ENCODE assay signal across 8 mouse cellular contexts in genomic region chr6:58641056-58641799, GRCm38 (mm10). TPM values are rescaled to one million over a fixed set of nuclear protein-coding genes. Genes with fewer than 3 reads are reported as not detected.
DNase-seq lines count a peak whose midpoint lies in the region; ATAC-seq and TF ChIP-seq lines count a peak whose summit lies in the region.

No protein-coding gene starts in this region.

- H3K9ac ChIP-seq in CH12.LX (ENCODE audit: insufficient read depth, low read depth) = peak overlapping the region; percentile 46; the same call in 1 of the 2 replicates
- peak overlapping the region; percentile 84 for H3K9ac ChIP-seq in liver, embryonic 11.5 days (ENCODE audit: low read depth, low read length)

- H3K79me2 ChIP-seq in CH12.LX (replicated peaks; ENCODE audit: control insufficient read depth, extremely low read depth, insufficient read depth, poor library complexity, severe bottlenecking) = no peaks in the 10 kb centered on the region

- TF ChIP-seq RAD21 in CH12.LX (IDR thresholded peaks at IDR 0.05; ENCODE audit: low read depth, low read length) = no peak

- no peak for ATAC-seq in liver, embryonic 11.5 days (replicated peaks; ENCODE audit: low FRiP score)

- H3K4me2 ChIP-seq in CH12.LX (ENCODE audit: insufficient read depth, low read depth, poor library complexity, severe bottlenecking) = peak overlapping the region; percentile 81
- peak overlapping the region; percentile 66 for H3K4me2 ChIP-seq in liver, embryonic 11.5 days

- in situ Hi-C loops in CH12.LX (cut with MboI; ENCODE audit: low pct_ligation_motif_present, low pct_unique_long_range_greater_than_20kb, low sequenced_read_pairs) = loop anchor here (25.0 kb wide), 1 partner anchor 121 kb away; no protein-coding TSS in a partner anchor

- TF ChIP-seq CTCF in CH12.LX (conservative IDR thresholded peaks at IDR 0.05 in 1 of 2, IDR thresholded peaks at IDR 0.05 in 1 of 2; ENCODE audit: low read depth in 2 of 2, low read length in 2 of 2) = no peak

- DNase-seq in 3134 (ENCODE audit: extremely low read depth, insufficient read length, low spot score) (peak; percentile 14), CH12.LX (ENCODE audit: extremely low read depth) (no peak)
- DNase-seq in hindbrain, embryonic 10.5 days (ENCODE audit: low spot score) = no peak
- DNase-seq in liver, embryonic 11.5 days (ENCODE audit: low spot score) = no peak
- no peak for DNase-seq in embryo, embryonic 10 days (ENCODE audit: low spot score)
- no peak for DNase-seq in ovary, adult 18-20 months (ENCODE audit: low spot score)
- no peak for DNase-seq in right cerebral cortex, postnatal 4 days
- DNase-seq in embryo, embryonic 9.5 days (ENCODE audit: extremely low spot score) = no peak

- no peak overlapping the region for H3K27ac ChIP-seq in CH12.LX (ENCODE audit: insufficient read depth, low read depth)
- H3K27ac ChIP-seq in hindbrain, embryonic 10.5 days = no peak overlapping the region
- peak overlapping the region; percentile 93 for H3K27ac ChIP-seq in liver, embryonic 11.5 days (ENCODE audit: low read depth, low read length)

- dilution Hi-C loops in CH12.LX (cut with MboI; ENCODE audit: extremely low pct_ligation_motif_present, extremely low pct_unique_long_range_greater_than_20kb, low sequenced_read_pairs) = no loop called here

- TF ChIP-seq POLR2A in CH12.LX (IDR thresholded peaks at IDR 0.05; ENCODE audit: low read depth, low read length) = no peak

- H3K4me1 ChIP-seq in CH12.LX (ENCODE audit: control insufficient read depth in 1 of 2, insufficient read depth in 2 of 2) = peaks cover 0 to 11% of the 10 kb centered on the region in 2 experiments; a peak in 2 of 4 replicates
- H3K4me1 ChIP-seq in hindbrain, embryonic 10.5 days (replicated peaks) = peaks cover 24% of the 10 kb centered on the region
- H3K4me1 ChIP-seq in liver, embryonic 11.5 days (replicated peaks; ENCODE audit: control insufficient read depth, insufficient read depth, low read length) = peaks cover 29% of the 10 kb centered on the region

- H3K4me3 ChIP-seq in CH12.LX (replicated peaks in 1 of 3; ENCODE audit: low read depth in 2 of 3, low read length in 2 of 3, poor library complexity in 1 of 3) = peak overlapping the region; percentile 52 to 65 (median 64)
- H3K4me3 ChIP-seq in hindbrain, embryonic 10.5 days = peak overlapping the region; percentile 69
- H3K4me3 ChIP-seq in liver, embryonic 11.5 days (ENCODE audit: low read depth, low read length) = peak overlapping the region; percentile 69

- H3K27me3 ChIP-seq in CH12.LX (replicated peaks) = no peaks in the 10 kb centered on the region
- H3K27me3 ChIP-seq in hindbrain, embryonic 10.5 days (ENCODE audit: insufficient read depth, poor library complexity, severe bottlenecking) = no peaks in the 10 kb centered on the region
- no peaks in the 10 kb centered on the region for H3K27me3 ChIP-seq in liver, embryonic 11.5 days (replicated peaks; ENCODE audit: control insufficient read depth, insufficient read depth, low read length)

- 60% methylated on average over 11 of the region's 11 CpGs for WGBS in hindbrain, embryonic 10.5 days
- 29% methylated on average over 11 of the region's 11 CpGs for WGBS in liver, embryonic 11.5 days

- no peaks in the 10 kb centered on the region for H3K36me3 ChIP-seq in CH12.LX (replicated peaks in 1 of 2; ENCODE audit: control insufficient read depth in 1 of 2, insufficient read depth in 1 of 2, low read length in 1 of 2)
- no peaks in the 10 kb centered on the region for H3K36me3 ChIP-seq in hindbrain, embryonic 10.5 days
- no peaks in the 10 kb centered on the region for H3K36me3 ChIP-seq in liver, embryonic 11.5 days (ENCODE audit: control insufficient read depth, insufficient read depth, low read length)

- no peak for TF ChIP-seq EP300 in CH12.LX (IDR thresholded peaks at IDR 0.05; ENCODE audit: low read length)

- H3K9me3 ChIP-seq in CH12.LX (replicated peaks; ENCODE audit: low read length) = no peaks in the 10 kb centered on the region
- H3K9me3 ChIP-seq in hindbrain, embryonic 10.5 days = no peaks in the 10 kb centered on the region
- H3K9me3 ChIP-seq in liver, embryonic 11.5 days (ENCODE audit: control insufficient read depth, low read length) = no peaks in the 10 kb centered on the region

TF ChIP-seq in CH12.LX, 34 proteins besides CTCF, POLR2A, EP300 and RAD21:
- no peak for TF ChIP-seq SMC3 (IDR thresholded peaks at IDR 0.05; ENCODE audit: low read depth, low read length)
- no peak for TF ChIP-seq MXI1 (IDR thresholded peaks at IDR 0.05; ENCODE audit: low read depth, low read length)
- TF ChIP-seq RCOR1 (conservative IDR thresholded peaks at IDR 0.05; ENCODE audit: low read depth, low read length) = no peak
- TF ChIP-seq CHD1 (IDR thresholded peaks at IDR 0.05; ENCODE audit: low read depth, low read length) = no peak
- TF ChIP-seq JUN (IDR thresholded peaks at IDR 0.05; ENCODE audit: insufficient read depth, low read depth, low read length) = no peak
- TF ChIP-seq BHLHE40 (IDR thresholded peaks at IDR 0.05; ENCODE audit: low read depth, low read length) = no peak
- TF ChIP-seq GABPA (IDR thresholded peaks at IDR 0.05; ENCODE audit: insufficient replicate concordance, low read depth, low read length) = no peak
- TF ChIP-seq ETS1 (conservative IDR thresholded peaks at IDR 0.05; ENCODE audit: low read depth, low read length) = no peak
- TF ChIP-seq MAFK (IDR thresholded peaks at IDR 0.05; ENCODE audit: insufficient replicate concordance, low read length) = no peak
- no peak for TF ChIP-seq MYC (IDR thresholded peaks at IDR 0.05; ENCODE audit: low read depth, low read length)
- no peak for TF ChIP-seq MAX (IDR thresholded peaks at IDR 0.05; ENCODE audit: low read length)
- no peak for TF ChIP-seq ZKSCAN1 (IDR thresholded peaks at IDR 0.05; ENCODE audit: borderline replicate concordance, low read depth, low read length)
TF ChIP-seq in CH12.LX: peak in this region for 0.

RNA-seq across cellular contexts. Expression of gene Abcg2, which starts 56.9 kb away (rescaled TPM):
- total RNA-seq in CH12.LX (2012; rRNA removed) (16.6 and 20.0 TPM in 2 replicates), CH12.LX (2014; rRNA removed) (39.9 and 48.5 TPM in 2 replicates)
- 25.0 and 28.8 TPM in 2 replicates for polyA plus RNA-seq in CH12.LX (2012; ENCODE audit: insufficient read length, low read depth)
- polyA plus RNA-seq in hindbrain, embryonic 10.5 days (2016; fragmentation: Nextera tagmentation; extraction: Ambion mirVana) = 41.6 and 50.6 TPM in 2 replicates
- polyA plus RNA-seq in liver, embryonic 11.5 days (2014; fragmentation: Nextera tagmentation; extraction: Ambion mirVana) = 135 and 153 TPM in 2 replicates
